Mouse (Mus musculus) embryo, embryonic 11.5 days (tissue): ENCODE data around the gene E130116L18Rik.
"Not testable (repeated sequence)": the region's sequence is repeated elsewhere in the genome, so short reads cannot be mapped to it uniquely, and the experiment has no call there.

Experiments
- DNase-seq: peaks from one replicate; pipeline ENCODE4 v3.0.0-alpha.2; 2012; ENCODE audit warnings: low read depth, low spot score

The E130116L18Rik gene

GRCm38 (mm10) chr5:25183595-25183994 is 39.4 kb downstream of the E130116L18Rik start:
- DNase-seq = no peak

DNA sequence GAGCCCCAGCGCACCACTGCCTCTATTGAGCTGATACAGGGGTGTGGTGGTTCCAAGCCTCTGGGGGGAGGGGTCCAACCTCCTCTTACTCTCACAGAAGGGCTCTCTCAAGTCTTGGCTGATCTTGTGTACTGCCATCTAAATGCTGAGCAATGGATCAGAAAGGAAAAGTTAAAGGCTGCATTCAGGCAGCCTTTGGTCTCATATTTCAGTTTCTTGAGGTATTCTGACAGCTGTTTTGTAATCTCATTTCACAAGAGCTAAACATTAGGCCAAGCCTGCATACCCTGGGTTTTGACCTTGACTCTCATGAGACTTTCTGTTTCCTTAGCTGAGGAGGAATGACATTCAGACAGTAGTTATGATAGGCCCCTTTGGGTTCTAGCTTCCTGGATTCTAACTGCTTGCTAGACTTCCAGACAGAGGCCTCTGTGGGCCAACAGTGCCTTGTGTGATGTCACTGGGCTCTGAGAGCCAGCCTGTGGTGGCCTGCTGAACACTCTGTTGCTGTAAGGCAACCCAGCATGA is 41.9 kb downstream of the E130116L18Rik start, which contains the start of gene Galntl5:
Gene Galntl5 (plus strand): TSS at position 457 of the 528 bp plus-strand sequence.
- no peak for DNase-seq

GRCm38 (mm10) chr5:25179936-25180488 is 42.9 kb downstream of the E130116L18Rik start:
- no peak for DNase-seq

- DNase-seq = no peak
Measured at GRCm38 (mm10) chr5:25179284-25179683, 43.7 kb downstream of the E130116L18Rik start.

- not testable (repeated sequence) for DNase-seq
Measured at GRCm38 (mm10) chr5:25178543-25178942, 44.4 kb downstream of the E130116L18Rik start.

GRCm38 (mm10) chr5:25177937-25178336 is 45.0 kb downstream of the E130116L18Rik start:
- not testable (repeated sequence) for DNase-seq
